Mouse (Mus musculus) layer of hippocampus, postnatal 25 days (tissue): ENCODE measurements at regions not wholly inside any gene's neighbourhood (a gene's known extent, or its start where the extent isn't known, plus 50 kb on each side); places are given as distances from the start of the nearest gene placed in this dataset.

Experiments
- DNase-seq, 2 experiments: peaks; one replicate each; pipeline ENCODE4 v3.0.0; 2022; ENCODE audit warnings: mixed read lengths in 2 of 2, low spot score in 1 of 2; ENCODE audit errors: extremely low spot score in 1 of 2

GRCm38 (mm10) chr4:55860055-55860454 lies 327.8 kb upstream of the Klf4 start:
- no peak for DNase-seq

DNA sequence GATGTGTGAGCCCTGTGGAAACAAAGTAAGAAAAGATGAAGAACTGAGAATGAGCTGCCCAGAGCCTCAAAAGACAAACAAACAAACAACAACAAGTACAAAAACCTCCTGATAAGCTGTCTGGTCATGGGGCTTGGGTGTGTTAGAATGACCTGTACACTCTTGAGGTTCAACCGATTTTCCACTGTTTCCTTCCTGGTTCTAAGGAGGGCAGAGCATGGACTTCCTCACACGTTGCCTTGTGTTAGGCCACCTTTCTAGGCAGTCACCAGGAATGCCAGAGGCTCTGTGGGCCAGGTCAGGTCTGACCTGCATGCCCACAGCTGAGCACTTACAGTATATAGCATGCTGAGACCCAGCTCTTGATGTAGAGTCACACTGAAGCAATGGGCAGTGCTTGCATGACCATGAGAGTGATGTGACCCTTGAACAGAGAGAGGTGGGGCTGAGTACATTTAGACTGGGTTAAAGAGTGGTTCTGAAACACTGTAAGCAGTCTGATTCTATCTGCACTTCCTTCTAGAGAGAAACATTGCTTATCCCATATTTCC lies 327.0 kb upstream of the Klf4 start:
- no peak for DNase-seq

- DNase-seq: no peak
Measured at GRCm38 (mm10) chr4:55851430-55851829, 319.2 kb upstream of the Klf4 start.

DNA sequence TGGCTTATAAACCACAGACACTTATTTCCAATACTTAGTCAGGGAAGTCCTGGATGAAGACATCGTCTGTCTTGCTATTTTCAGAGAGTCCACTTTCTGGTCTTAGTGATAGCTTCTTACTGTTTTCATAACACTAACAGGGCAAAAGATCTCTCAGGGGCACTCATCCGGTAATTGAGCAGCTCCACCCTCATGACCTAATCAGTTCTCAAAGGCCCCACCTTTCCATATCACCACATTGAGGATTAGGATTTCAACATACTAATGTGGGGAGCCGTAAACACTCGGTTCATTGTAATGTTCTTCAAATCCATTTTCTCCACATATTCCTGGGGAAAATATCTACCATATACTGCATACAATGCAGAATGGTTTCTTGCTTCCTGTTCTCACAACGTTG lies 318.8 kb upstream of the Klf4 start:
- no peak for DNase-seq

- no peak for DNase-seq
Measured at GRCm38 (mm10) chr4:55843727-55844401, 311.6 kb upstream of the Klf4 start.

GRCm38 (mm10) chr4:55838568-55838967 lies 306.3 kb upstream of the Klf4 start:
- DNase-seq: no peak

GRCm38 (mm10) chr4:55824047-55824760 lies 291.9 kb upstream of the Klf4 start:
- DNase-seq: no peak

DNA sequence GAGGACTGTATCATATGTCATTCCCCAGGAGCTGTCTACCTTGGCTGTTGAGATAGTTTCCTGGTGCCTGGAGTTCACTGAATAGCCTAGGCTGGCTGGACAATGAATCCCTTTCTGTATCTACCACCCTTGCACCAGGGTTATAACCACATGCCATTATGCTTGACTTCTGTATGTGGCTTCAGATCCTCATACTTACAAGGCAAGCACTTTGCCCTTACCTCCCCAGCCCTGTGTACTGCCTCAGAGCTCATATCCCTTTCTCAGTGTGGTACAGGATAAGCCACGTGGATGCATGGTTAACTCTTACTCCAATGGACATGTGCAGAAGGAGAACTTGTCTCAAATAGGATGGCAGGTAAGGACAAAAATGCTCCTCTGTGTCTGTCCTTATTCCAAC lies 291.3 kb upstream of the Klf4 start:
- no peak for DNase-seq

DNA sequence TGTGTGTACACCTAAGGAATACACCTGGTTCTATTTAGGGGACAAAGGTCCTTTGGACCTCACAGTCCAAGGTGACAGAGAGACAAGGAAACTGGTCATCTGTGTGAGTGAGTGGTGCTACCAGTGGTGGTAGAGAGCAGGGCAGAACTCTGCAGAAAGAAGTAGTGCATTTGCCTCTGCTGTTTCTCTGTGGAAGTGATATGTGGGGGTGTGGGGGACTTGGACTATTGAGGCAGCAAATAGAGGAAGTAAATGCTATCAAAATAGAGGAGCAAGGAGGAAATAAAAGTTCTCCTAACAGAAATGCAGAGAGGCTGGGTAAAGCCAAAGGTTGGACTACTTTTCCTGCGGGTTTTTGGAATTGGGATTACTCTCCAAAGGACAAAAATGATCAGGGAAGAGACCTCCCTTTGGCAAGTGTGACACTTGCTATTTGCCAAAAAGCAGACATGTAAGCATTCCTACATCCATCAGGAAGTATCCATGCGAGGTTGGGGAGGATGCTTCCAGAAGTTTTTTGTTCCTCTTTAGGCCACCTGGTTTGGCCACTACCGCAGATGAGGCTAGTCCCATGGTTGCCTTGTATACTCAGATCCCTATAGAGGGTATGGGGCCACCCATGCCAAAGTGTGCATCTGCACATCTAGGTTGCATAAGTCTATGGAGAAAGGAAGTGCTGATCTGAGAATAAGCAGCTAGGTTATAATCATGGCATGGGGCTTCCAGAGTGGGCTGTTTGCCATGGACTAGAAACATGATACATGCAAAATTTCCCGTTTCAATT lies 285.0 kb upstream of the Klf4 start:
- DNase-seq: no peak

GRCm38 (mm10) chr4:55815832-55816231 lies 283.6 kb upstream of the Klf4 start:
- no peak for DNase-seq

GRCm38 (mm10) chr4:55812846-55813245 lies 280.6 kb upstream of the Klf4 start:
- no peak for DNase-seq

DNA sequence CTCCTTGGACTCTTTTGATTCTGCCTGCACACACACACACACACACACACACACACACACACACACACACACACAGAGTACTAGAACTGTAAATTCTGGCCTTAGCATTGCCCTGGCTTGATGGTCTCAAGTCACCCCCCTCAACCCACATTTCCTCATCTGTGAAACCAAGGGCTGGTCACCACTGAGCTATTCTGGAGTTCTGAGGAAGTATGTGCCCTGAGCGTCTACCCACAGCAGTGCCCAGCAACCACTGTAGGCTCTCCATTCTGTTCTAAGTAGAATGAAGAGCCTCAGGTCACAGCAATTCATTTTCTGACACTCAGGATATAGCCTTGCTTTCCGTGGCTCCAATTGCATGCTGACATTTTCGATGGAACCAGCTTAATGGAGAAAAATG lies 279.4 kb upstream of the Klf4 start:
- no peak for DNase-seq

- DNase-seq: no peak
Measured at GRCm38 (mm10) chr4:55808501-55808900, 276.2 kb upstream of the Klf4 start.

DNA sequence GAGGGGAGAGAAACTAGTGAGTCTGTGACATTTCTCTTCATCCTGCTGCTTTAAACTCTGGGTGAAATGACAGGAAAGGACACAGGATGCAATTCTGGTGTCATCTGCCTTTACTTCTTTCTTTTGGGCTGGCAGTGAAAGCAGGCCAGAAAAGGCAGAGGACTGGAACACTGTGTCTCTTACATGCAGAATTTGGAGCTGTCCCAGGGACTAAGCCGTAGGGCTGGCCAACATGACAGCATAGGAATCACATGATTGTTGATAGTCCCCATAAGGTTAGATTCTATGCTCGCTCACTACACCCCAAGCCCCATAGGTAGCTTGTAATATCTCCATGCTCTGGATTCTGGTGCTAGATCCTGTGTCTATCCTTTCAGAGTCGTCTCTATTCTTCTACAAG lies 274.5 kb upstream of the Klf4 start:
- no peak for DNase-seq

DNA sequence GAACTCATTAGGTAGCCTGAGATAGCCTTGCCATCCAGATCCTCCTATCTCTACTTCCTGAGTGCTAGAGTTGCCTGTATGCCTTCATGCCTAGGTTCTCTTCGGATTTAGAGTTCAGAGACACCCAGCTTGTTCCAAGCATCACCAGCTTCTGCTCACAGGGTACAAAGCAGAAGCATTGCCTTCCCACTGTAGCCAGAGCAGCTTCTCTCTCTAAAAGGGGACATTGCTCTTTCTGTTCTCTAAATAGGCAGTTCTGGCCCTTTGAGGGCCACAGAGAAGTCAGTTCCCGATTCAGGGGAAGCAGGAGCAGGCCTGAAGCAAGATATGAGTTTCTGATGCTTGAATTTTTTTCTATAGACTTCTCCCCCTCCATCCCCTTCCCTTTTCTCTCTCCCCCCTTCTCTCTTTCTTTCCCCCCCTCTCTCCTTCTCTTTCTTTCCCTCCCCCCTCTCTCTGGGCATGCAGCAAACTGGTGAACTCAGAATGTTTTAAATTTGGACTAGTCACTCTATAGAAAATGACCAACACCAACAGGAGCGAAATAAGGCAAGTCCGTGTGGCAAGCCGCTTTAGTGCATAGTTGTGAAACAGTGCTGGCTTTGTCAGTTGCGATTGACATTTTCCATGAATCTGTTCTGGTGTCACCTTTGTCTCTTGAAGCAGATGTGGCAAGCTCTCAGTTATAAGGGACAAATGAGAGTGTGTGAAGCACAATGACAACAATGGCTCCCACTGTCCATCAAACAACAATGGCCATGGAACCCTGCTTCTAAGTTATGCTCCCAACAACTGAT lies 273.2 kb upstream of the Klf4 start:
- no peak for DNase-seq

DNA sequence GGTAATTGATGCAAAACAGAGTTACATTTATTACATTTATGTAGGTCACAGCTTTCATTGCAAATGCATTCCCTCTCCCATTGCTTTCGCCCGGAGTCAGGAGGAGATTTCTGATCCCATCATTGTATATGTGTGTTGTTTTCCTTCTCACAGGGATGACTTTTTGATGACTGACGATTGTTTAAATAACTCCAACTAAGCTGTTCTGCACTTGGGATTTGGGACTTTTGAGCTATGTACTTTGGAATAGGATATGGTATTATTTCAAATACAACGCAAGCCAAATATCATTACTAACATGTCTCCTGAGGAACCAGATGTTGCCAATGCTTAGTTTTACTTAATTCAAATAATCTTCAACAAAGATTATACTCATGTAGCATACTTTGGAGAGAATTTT lies 269.8 kb upstream of the Klf4 start:
- DNase-seq: no peak

- DNase-seq: no peak
Measured at GRCm38 (mm10) chr4:55798099-55798498, 265.8 kb upstream of the Klf4 start.

DNA sequence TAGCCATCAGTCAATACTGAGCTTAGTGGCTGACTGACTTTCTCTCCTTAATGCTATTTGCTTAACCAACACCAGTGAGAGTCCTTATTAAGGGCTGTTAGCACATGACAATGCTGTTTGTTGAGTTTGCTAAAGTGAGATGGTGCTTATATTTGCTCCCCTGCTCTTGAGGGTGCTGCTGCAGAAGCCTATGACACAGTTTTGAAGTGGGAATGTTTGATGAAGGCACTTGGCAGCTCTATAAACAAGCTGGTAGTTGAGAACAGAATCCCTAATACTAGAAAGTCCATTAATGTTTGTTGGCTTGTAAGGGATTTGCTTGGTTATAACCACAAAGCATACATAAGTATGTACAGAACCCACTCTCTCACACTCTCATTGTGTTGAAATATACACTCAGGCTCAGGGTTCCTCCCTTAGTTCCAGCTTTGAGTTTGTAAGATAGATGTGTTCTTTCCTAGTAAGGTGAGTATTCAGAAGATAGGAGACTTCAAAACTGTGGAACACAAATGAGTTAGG lies 249.1 kb upstream of the Klf4 start:
- DNase-seq: no peak

DNA sequence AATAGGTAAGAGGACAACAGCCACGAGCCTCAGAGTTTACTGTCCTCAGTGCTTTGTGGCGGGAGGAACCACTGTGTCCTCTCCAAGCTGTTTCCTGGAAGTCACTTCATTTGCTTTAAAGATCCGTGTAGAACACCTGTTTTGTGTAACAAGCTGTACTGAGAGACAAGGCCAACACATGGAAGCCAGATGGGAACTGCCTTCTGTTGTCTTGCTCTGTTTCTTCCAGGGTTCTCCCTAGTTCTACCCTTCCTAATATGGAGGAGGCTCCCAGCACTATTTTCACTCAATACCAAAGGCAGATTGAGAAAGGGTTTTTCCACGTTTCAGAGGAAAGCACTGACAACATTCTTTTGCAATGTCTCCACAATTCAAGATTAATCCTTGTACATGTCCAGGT lies 247.3 kb upstream of the Klf4 start:
- peak in 1 of 2 experiments; percentile 10 for DNase-seq

DNA sequence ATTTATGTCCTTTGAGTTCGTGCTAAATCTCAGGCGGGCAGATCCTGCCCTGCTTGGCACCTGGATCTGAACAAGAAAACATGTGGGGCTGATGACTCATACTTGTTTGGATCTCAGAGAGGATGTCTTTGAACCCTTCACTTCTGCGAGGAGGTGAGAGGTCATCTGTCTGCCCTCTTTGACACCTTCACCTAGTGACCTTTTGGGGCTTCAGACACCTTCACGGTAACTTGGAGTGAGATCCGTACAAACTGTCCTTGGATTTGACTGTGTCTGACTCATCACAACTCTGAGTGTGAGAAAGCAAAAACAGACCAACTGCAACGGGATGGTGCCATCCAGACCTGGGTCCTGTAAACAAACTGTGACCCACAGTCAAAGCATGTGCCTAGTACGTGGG lies 243.6 kb upstream of the Klf4 start:
- DNase-seq: no peak
